Mouse (Mus musculus) layer of hippocampus, postnatal 36 days (tissue): ENCODE measurements around the gene Pdzrn4. TPM values are rescaled to one million over a fixed set of nuclear protein-coding genes. Genes with fewer than 3 reads are reported as not detected.

ENCODE experiments used
- DNase-seq, 2 experiments: peaks; one replicate each; pipeline ENCODE4 v3.0.0; 2022
- total RNA-seq, 2 experiments: library from RNA; stranded (reverse); gene quantifications; 2 replicates each; pipeline ENCODE4 v1.2.3; 2021

Pdzrn4 gene
- total RNA-seq, 2 experiments from 2014 or later = 5.9 to 6.7 TPM

GRCm38 (mm10) chr15:92746081-92746480, 349.4 kb downstream of the Pdzrn4 start:
- DNase-seq = no peak

GRCm38 (mm10) chr15:92752167-92752566, 355.5 kb downstream of the Pdzrn4 start:
- no peak for DNase-seq

GRCm38 (mm10) chr15:92752578-92752977, 355.9 kb downstream of the Pdzrn4 start:
- no peak for DNase-seq

GRCm38 (mm10) chr15:92757085-92757903, 360.6 kb downstream of the Pdzrn4 start:
- no peak for DNase-seq

- no peak for DNase-seq
Observed at GRCm38 (mm10) chr15:92759001-92759400, 362.3 kb downstream of the Pdzrn4 start.

GRCm38 (mm10) chr15:92763303-92763702, 366.6 kb downstream of the Pdzrn4 start:
- no peak for DNase-seq

- no peak for DNase-seq
Observed at GRCm38 (mm10) chr15:92769535-92769934, 372.9 kb downstream of the Pdzrn4 start.

GRCm38 (mm10) chr15:92788036-92788435, 391.4 kb downstream of the Pdzrn4 start:
- no peak for DNase-seq

- no peak for DNase-seq
Observed at GRCm38 (mm10) chr15:92794275-92794674, 397.6 kb downstream of the Pdzrn4 start.

- no peak for DNase-seq
Observed at GRCm38 (mm10) chr15:92805934-92806333, 409.3 kb downstream of the Pdzrn4 start.

- DNase-seq = no peak
Observed at GRCm38 (mm10) chr15:92806352-92806751, 409.7 kb downstream of the Pdzrn4 start.
